Mouse (Mus musculus) midbrain, embryonic 12.5 days (tissue): ENCODE measurements around the gene Bhlha15. TPM values are rescaled to one million over a fixed set of nuclear protein-coding genes. Genes with fewer than 3 reads are reported as not detected.

Source experiments
- ATAC-seq: fragments of 200-750 bp; cut with Nextera tagmentation; 2 replicates; pipeline ENCODE4 v1.8.0; 2017; ENCODE audit warnings: low read depth, moderate TSS enrichment, moderate library complexity; ENCODE audit not compliant: low FRiP score
- H3K27ac ChIP-seq: fragments of 300-500 bp; sonication (generic); replicated peaks from 2 replicates; pipeline ENCODE4 v1.5.1; 2016; ENCODE audit warnings: mild to moderate bottlenecking
- H3K27me3 ChIP-seq: fragments of 300-500 bp; sonication (generic); 2 replicates; pipeline ENCODE4 v1.6.1; 2016; ENCODE audit warnings: mild to moderate bottlenecking
- H3K36me3 ChIP-seq: fragments of 300-500 bp; sonication (generic); 2 replicates; pipeline ENCODE4 v1.6.1; 2016
- H3K4me1 ChIP-seq: fragments of 300-500 bp; sonication (generic); 2 replicates; pipeline ENCODE4 v1.6.1; 2016
- H3K4me2 ChIP-seq: fragments of 300-500 bp; sonication (generic); replicated peaks from 2 replicates; pipeline ENCODE4 v1.6.1; 2016; ENCODE audit warnings: mild to moderate bottlenecking, moderate library complexity
- H3K4me3 ChIP-seq: fragments of 300-500 bp; sonication (generic); 2 replicates; pipeline ENCODE4 v1.5.1; 2016; ENCODE audit warnings: mild to moderate bottlenecking
- H3K9ac ChIP-seq: fragments of 300-500 bp; sonication (generic); replicated peaks from 2 replicates; pipeline ENCODE4 v1.6.1; 2016; ENCODE audit warnings: mild to moderate bottlenecking, moderate library complexity
- H3K9me3 ChIP-seq: fragments of 300-500 bp; sonication (generic); 2 replicates; pipeline ENCODE4 v1.6.1; 2016; ENCODE audit warnings: mild to moderate bottlenecking
- WGBS: fragments of 180-500 bp; shearing (Covaris S2); methylation state at CpG from one replicate; pipeline ENCODE4 v1.1.7; 2016; 5-methylcytosine and 5-hydroxymethylcytosine counted together
- polyA plus RNA-seq: library from polyadenylated mRNA; unstranded; fragments of >200 nt; fragmentation: Nextera tagmentation; extraction: Ambion mirVana; gene quantifications from 2 replicates; pipeline ENCODE4 v1.2.1, GENCODE M21; 2016

Gene Bhlha15
- polyA plus RNA-seq, 1 experiment from 2014 or later, result not detected

DNA sequence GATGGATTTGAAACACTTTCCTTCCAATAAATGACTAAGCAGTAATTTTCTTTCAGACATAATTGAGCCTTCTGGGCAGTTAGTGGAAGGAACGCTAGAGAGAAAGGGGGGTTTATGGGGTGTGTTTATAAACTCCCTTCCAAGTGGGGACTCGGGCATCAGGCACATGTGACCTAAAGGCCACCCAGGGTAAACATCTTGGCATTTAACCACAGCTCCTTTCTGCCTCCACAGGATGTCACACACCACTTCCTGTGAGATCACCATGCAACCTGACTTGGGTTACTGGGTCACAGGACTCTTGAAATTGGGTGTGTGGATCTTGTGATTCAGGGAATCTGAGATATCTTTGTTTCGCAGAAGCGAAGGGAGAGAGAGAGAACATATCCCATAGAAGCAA is 31.2 kb downstream of the Bhlha15 start:
- H3K9me3 ChIP-seq, result no peaks in the 10 kb centered on the region
- WGBS, result 80% methylated on average over 4 of the region's 4 CpGs

GRCm38 (mm10) chr5:144222811-144223502 is 32.9 kb downstream of the Bhlha15 start:
- peak; percentile 81 for ATAC-seq
- Histone ChIP-seq H3K27ac (peak overlapping the region; percentile 47; the same call in 1 of the 2 replicates), H3K9me3 (no peaks in the 10 kb centered on the region), H3K4me1 (peaks cover 21% of the 10 kb centered on the region), H3K27me3 (no peaks in the 10 kb centered on the region), H3K4me2 (peak overlapping the region; percentile 87), H3K4me3 (peak overlapping the region; percentile 72), H3K36me3 (no peaks in the 10 kb centered on the region), H3K9ac (peak overlapping the region; percentile 71)
- 5% methylated on average over 25 of the region's 25 CpGs for WGBS

More for the DNA sequence above, 31.2 kb downstream of the Bhlha15 start:
- peaks cover 21% of the 10 kb centered on the region for H3K4me1 ChIP-seq
- no peak for ATAC-seq
- no peak overlapping the region for H3K4me3 ChIP-seq
- H3K4me2 ChIP-seq, result no peak overlapping the region
- H3K27ac ChIP-seq, result no peak overlapping the region
- H3K27me3 ChIP-seq, result no peaks in the 10 kb centered on the region
- H3K9ac ChIP-seq, result 0 out of 2 replicates have a peak overlapping the region, but pooled peaks have one; percentile 5
- H3K36me3 ChIP-seq, result 0 out of 2 replicates have a peak, but pooled peaks cover 4% of the 10 kb centered on the region

- H3K27ac ChIP-seq, result peak within 1 kb of the TSS; percentile 77
- peaks cover 21% of the 10 kb centered on the region for H3K4me1 ChIP-seq
- WGBS, result under 1% methylated on average over 35 of the region's 37 CpGs
- H3K9me3 ChIP-seq, result no peaks in the 10 kb centered on the region
- peak within 1 kb of the TSS; percentile 87 for H3K4me2 ChIP-seq
- H3K4me3 ChIP-seq, result peak within 1 kb of the TSS; percentile 72
- H3K27me3 ChIP-seq, result no peaks in the 10 kb centered on the region
- peak; percentile 97 for ATAC-seq
- peak within 1 kb of the TSS; percentile 71 for H3K9ac ChIP-seq
- no peaks in the 10 kb centered on the region for H3K36me3 ChIP-seq
Observed at GRCm38 (mm10) chr5:144223503-144223862, 33.4 kb downstream of the Bhlha15 start, which contains the start of gene Tecpr1. TSS of gene Tecpr1 (minus strand) at chr5:144223615.

DNA sequence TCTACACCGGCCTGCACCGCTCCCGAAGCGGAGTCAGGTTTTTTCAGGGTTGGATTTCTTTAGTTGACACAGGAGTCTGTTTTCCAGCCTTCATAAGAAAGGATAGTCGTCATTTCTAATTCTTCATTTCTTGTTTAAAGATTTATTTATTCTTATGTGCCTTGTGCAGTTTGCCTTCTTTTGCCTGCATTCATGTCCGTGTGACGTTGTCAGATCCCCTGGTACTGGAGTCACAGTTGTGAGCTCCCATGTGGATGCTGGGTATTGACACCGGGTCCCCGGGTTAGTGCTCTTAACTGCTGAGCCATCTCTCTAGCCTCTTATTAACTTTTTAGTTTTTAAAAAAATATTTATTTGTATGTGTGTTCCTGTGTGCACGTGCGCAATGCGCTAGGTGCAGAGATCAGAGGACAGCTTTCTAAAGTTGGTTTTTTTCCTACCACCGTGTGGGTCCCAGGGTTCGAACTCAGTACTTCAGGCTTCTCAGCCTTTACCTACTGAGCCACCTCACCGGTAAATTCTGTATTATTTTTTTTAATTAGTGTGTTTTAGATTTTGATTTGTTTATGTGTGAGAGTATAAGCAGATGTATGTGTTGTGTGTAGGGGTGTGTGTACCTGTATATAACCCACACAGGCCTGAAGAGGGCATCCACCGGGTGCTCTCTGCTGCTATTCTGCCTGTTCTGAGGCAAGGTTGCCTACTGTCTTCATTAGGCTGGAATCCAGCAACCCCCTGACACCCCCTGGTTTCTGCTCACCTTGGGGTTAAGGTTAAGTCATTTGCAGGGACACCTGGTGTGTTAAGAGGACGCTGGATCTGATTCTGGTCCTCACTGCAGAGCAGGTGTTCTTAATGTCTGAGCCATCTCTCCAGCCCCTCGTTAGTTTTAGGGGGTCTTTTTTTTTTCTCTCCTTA is 34.1 kb downstream of the Bhlha15 start:
- ATAC-seq, result peak; percentile 34
- Histone ChIP-seq H3K36me3 (no peaks in the 10 kb centered on the region), H3K4me3 (peak overlapping the region; percentile 72), H3K9ac (peak overlapping the region; percentile 58), H3K27ac (peak overlapping the region; percentile 77), H3K9me3 (no peaks in the 10 kb centered on the region), H3K4me1 (peaks cover 21% of the 10 kb centered on the region), H3K27me3 (no peaks in the 10 kb centered on the region), H3K4me2 (peak overlapping the region; percentile 87)
- 25% methylated on average over 18 of the region's 18 CpGs for WGBS

DNA sequence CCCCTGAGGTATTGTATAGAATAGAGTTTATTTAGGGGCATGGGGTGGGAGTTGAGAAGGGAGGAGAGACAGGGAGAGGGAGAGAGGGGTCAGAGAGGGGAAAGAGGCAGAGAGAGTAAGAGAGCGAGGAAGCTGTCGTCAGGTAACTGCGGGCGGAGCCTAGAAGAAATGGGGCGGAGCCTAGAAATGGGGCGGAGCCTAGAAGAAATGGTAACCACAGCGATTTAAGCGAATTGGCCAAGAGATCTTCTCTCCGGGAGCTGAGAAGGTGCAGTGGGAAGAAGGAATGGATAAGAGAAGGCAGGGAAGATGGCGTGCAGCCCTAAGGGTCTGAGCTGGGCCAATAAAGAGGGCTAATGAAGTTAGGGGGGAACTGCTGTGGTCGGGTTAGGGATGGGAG is 36.1 kb downstream of the Bhlha15 start:
- 31% methylated on average over 11 of the region's 11 CpGs for WGBS
- no peak for ATAC-seq

DNA sequence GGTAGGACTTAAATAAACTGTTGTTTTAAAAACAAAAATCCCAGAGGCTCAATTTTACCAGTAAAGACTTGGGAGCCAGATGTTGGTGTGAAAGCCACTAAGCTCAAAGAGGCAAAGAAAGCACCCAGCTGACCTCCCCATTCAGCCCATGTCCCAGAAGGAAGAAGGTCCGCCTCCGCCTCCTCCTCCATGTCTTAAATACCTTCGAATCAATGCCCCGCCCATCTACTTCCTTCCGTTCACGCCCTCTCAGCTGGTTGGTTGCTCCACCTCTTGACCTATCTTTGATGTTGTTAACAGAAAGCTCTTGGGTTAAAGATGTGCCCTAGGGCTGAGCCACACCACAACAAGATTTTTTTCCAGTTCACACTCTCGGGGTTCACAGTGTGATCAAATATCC is 40.1 kb downstream of the Bhlha15 start:
- 89% methylated on average over 7 of the region's 7 CpGs for WGBS
- H3K27ac ChIP-seq, result no peak overlapping the region
- ATAC-seq, result no peak
- no peaks in the 10 kb centered on the region for H3K27me3 ChIP-seq
- H3K9me3 ChIP-seq, result no peaks in the 10 kb centered on the region
- H3K4me1 ChIP-seq, result no peaks in the 10 kb centered on the region
- no peaks in the 10 kb centered on the region for H3K36me3 ChIP-seq
- H3K9ac ChIP-seq, result no peak overlapping the region
- no peak overlapping the region for H3K4me2 ChIP-seq
- no peak overlapping the region for H3K4me3 ChIP-seq

More for the DNA sequence above, 36.1 kb downstream of the Bhlha15 start:
- Histone ChIP-seq H3K27me3 (no peaks in the 10 kb centered on the region), H3K9me3 (no peaks in the 10 kb centered on the region), H3K27ac (no peak overlapping the region), H3K9ac (no peak overlapping the region), H3K4me3 (no peak overlapping the region), H3K36me3 (no peaks in the 10 kb centered on the region), H3K4me2 (no peak overlapping the region), H3K4me1 (peaks cover 21% of the 10 kb centered on the region)

GRCm38 (mm10) chr5:144231410-144231809 is 41.3 kb downstream of the Bhlha15 start:
- no peak overlapping the region for H3K9ac ChIP-seq
- no peaks in the 10 kb centered on the region for H3K9me3 ChIP-seq
- no peak overlapping the region for H3K4me2 ChIP-seq
- H3K36me3 ChIP-seq, result no peaks in the 10 kb centered on the region
- no peak for ATAC-seq
- H3K27me3 ChIP-seq, result no peaks in the 10 kb centered on the region
- H3K4me1 ChIP-seq, result no peaks in the 10 kb centered on the region
- H3K4me3 ChIP-seq, result no peak overlapping the region
- no peak overlapping the region for H3K27ac ChIP-seq
- 80% methylated on average over 1 of the region's 1 CpGs for WGBS

DNA sequence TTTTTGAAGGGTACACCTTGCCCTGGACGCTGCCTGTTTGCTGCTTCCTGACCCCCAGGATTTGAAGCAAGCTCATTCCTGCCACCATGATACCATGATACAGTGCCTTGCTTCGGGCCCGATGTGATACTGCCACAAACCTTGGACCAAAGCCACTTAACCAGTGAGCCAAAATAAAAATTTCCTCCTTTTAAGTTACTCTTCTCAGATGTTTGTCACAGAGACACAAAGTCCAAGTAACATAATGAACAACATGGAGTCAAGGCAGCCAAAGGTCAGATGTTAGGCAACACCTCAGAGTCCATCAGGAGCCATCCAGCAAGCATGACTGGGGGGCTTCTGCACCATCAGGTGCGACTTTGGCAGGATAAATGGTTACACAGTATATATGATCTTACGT is 42.4 kb downstream of the Bhlha15 start:
- H3K27me3 ChIP-seq, result no peaks in the 10 kb centered on the region
- no peaks in the 10 kb centered on the region for H3K36me3 ChIP-seq
- H3K4me3 ChIP-seq, result no peak overlapping the region
- no peaks in the 10 kb centered on the region for H3K4me1 ChIP-seq
- no peaks in the 10 kb centered on the region for H3K9me3 ChIP-seq
- no peak overlapping the region for H3K4me2 ChIP-seq
- H3K9ac ChIP-seq, result no peak overlapping the region
- no peak overlapping the region for H3K27ac ChIP-seq
- ATAC-seq, result no peak
- WGBS, result 87% methylated on average over 5 of the region's 5 CpGs

GRCm38 (mm10) chr5:144234222-144234621 is 44.1 kb downstream of the Bhlha15 start:
- no peaks in the 10 kb centered on the region for H3K27me3 ChIP-seq
- no peak overlapping the region for H3K27ac ChIP-seq
- no peak for ATAC-seq
- WGBS, result 78% methylated on average over 6 of the region's 6 CpGs
- H3K9ac ChIP-seq, result no peak overlapping the region
- no peaks in the 10 kb centered on the region for H3K4me1 ChIP-seq
- H3K9me3 ChIP-seq, result no peaks in the 10 kb centered on the region
- H3K36me3 ChIP-seq, result no peaks in the 10 kb centered on the region
- H3K4me3 ChIP-seq, result no peak overlapping the region
- no peak overlapping the region for H3K4me2 ChIP-seq

DNA sequence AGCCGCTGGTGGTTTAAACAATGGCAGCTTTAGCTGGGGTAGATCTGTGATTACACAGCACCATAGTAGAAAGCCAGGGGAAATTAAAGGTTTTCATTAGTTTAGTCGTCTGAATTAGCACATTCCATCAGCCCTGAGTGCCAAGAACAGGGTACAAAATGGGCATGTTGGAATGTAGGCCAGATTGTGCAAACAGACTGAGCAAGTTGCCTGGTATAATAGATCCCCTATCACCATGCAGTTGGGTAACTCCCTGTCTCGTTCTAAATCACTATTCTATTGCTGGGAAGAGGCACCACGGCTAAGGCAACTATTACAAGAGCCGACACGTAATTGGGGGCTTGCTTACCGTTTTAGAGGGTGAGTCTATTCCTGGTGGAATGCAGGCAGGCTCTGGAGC is 44.6 kb downstream of the Bhlha15 start:
- H3K4me2 ChIP-seq, result no peak overlapping the region
- 83% methylated on average over 7 of the region's 7 CpGs for WGBS
- no peak for ATAC-seq

GRCm38 (mm10) chr5:144238969-144239368 is 48.9 kb downstream of the Bhlha15 start:
- Histone ChIP-seq H3K9ac (no peak overlapping the region), H3K4me3 (no peak overlapping the region), H3K36me3 (no peaks in the 10 kb centered on the region), H3K9me3 (no peaks in the 10 kb centered on the region), H3K27me3 (no peaks in the 10 kb centered on the region), H3K4me1 (no peaks in the 10 kb centered on the region), H3K27ac (no peak overlapping the region), H3K4me2 (no peak overlapping the region)
- no peak for ATAC-seq
- WGBS, result 75% methylated on average over 1 of the region's 1 CpGs

More for the DNA sequence above, 44.6 kb downstream of the Bhlha15 start:
- no peaks in the 10 kb centered on the region for H3K36me3 ChIP-seq
- no peak overlapping the region for H3K4me3 ChIP-seq
- no peaks in the 10 kb centered on the region for H3K4me1 ChIP-seq
- H3K27ac ChIP-seq, result no peak overlapping the region
- no peaks in the 10 kb centered on the region for H3K27me3 ChIP-seq
- H3K9me3 ChIP-seq, result no peaks in the 10 kb centered on the region
- H3K9ac ChIP-seq, result no peak overlapping the region
